25 mouse cellular contexts compared by ENCODE assay signal in the genomic region with DNA sequence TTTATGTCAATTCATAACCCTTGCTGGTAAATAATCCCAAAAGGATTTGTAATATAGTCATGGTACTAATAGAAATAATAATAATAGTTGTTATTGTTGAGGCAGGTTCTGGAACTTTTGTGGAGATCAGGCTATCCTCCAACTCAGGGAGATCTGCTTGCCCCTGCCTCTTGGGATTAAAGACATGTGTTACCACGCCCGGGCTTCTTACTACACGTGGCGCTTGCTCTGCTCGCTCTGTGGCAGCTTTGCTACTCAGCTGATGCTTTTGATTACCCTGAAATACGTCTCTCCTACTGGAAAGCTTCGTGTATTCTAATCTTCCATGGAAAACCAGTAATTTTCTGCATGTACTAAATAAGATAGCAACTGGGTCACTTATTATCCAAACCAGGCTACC.
A peak's percentile ranks its signal among the peaks of the same experiment; 100 is the strongest.
DNase-seq lines count a peak whose midpoint lies in the region; ATAC-seq and TF ChIP-seq lines count a peak whose summit lies in the region.
"Had no signal": no experiment of that assay in that cellular context is flagged by ENCODE, and none has a peak within 500 bp of the region (broad histone marks: within the 10 kb centered on the region; RNA-seq: fewer than 3 reads in every experiment).

No protein-coding gene starts in this region.

- H3K4me3 ChIP-seq in embryonic facial prominence, embryonic 14.5 days (ENCODE audit: low read depth, low read length): no peak overlapping the region
- no peak overlapping the region for H3K4me3 ChIP-seq in embryonic facial prominence, embryonic 10.5 days
- H3K4me3 ChIP-seq in gastrocnemius, adult 2 months: no peak overlapping the region
- no peak overlapping the region for H3K4me3 ChIP-seq in layer of hippocampus, adult 2 months
- H3K4me3 ChIP-seq: embryonic facial prominence, embryonic 12.5 days; embryonic facial prominence, embryonic 15.5 days; erythroblast, embryonic 14.5 days; forebrain, embryonic 10.5 days; forebrain, embryonic 12.5 days had no signal

- H3K27ac ChIP-seq in embryonic facial prominence, embryonic 14.5 days (replicated peaks; ENCODE audit: low read depth, low read length): no peak overlapping the region
- no peak overlapping the region for H3K27ac ChIP-seq in embryonic facial prominence, embryonic 10.5 days (replicated peaks)
- no peak overlapping the region for H3K27ac ChIP-seq in gastrocnemius, adult 2 months
- H3K27ac ChIP-seq in layer of hippocampus, adult 2 months: peak overlapping the region; percentile 46; the same call in 1 of the 2 replicates
- H3K27ac ChIP-seq: embryonic facial prominence, embryonic 12.5 days; embryonic facial prominence, embryonic 15.5 days; forebrain, embryonic 10.5 days; forebrain, embryonic 12.5 days had no signal

- H3K27me3 ChIP-seq in embryonic facial prominence, embryonic 14.5 days (replicated peaks; ENCODE audit: control insufficient read depth, insufficient read depth, low read length): no peaks in the 10 kb centered on the region
- H3K27me3 ChIP-seq in embryonic facial prominence, embryonic 10.5 days (replicated peaks; ENCODE audit: low read depth, poor library complexity, severe bottlenecking): no peaks in the 10 kb centered on the region
- H3K27me3 ChIP-seq: embryonic facial prominence, embryonic 12.5 days; embryonic facial prominence, embryonic 15.5 days; forebrain, embryonic 12.5 days had no signal

- 0 out of 2 replicates have a peak, but pooled peaks cover 4% of the 10 kb centered on the region for H3K4me1 ChIP-seq in embryonic facial prominence, embryonic 14.5 days (ENCODE audit: control insufficient read depth, insufficient read depth, low read length)
- peaks cover 14% of the 10 kb centered on the region; the same call in 1 of the 2 replicates for H3K4me1 ChIP-seq in embryonic facial prominence, embryonic 10.5 days

- no peaks in the 10 kb centered on the region for H3K9me3 ChIP-seq in embryonic facial prominence, embryonic 14.5 days (ENCODE audit: control insufficient read depth, low read length)
- H3K9me3 ChIP-seq in embryonic facial prominence, embryonic 10.5 days: no peaks in the 10 kb centered on the region
- H3K9me3 ChIP-seq: embryonic facial prominence, embryonic 12.5 days; embryonic facial prominence, embryonic 15.5 days; forebrain, embryonic 10.5 days; forebrain, embryonic 12.5 days had no signal

- no peak for ATAC-seq in embryonic facial prominence, embryonic 14.5 days (ENCODE audit: low read depth)
- ATAC-seq: CD4-positive, CD25-positive, alpha-beta regulatory T cell, adult 4 months; forebrain, embryonic 14.5 days; forebrain, embryonic 16.5 days had no signal

- DNase-seq in embryonic facial prominence, embryonic 14.5 days (ENCODE audit: low spot score): peak; percentile 29
- no peak for DNase-seq in embryonic facial prominence, embryonic 10.5 days (ENCODE audit: low spot score)
- DNase-seq in gastrocnemius, adult 2 months: peak; percentile 28
- no peak for DNase-seq in gastrocnemius, postnatal 10 days
- no peak for DNase-seq in layer of hippocampus, adult 2 months (ENCODE audit: low spot score in 2 of 2)
- DNase-seq in layer of hippocampus, postnatal 25 days (ENCODE audit: extremely low spot score in 1 of 2, low spot score in 1 of 2): no peak
- DNase-seq: adrenal gland, adult 2 months; adrenal gland, postnatal 10 days; adrenal gland, postnatal 25 days; B cell, adult 2 months; cerebellum, adult 11 months; cerebellum, adult 18-20 months; cerebellum, adult 8-10 months; cerebellum, adult 9-11 months; cerebellum, postnatal 14 days; cerebellum, postnatal 36 days; embryo, embryonic 11 days had no signal

- TF ChIP-seq CTCF in gastrocnemius, adult 2 months (IDR thresholded peaks at IDR 0.05): no peak
- no peak for TF ChIP-seq CTCF in layer of hippocampus, adult 2 months (conservative IDR thresholded peaks at IDR 0.05)

- 40% methylated on average over 7 of the region's 7 CpGs for WGBS in embryonic facial prominence, embryonic 14.5 days
- WGBS in embryonic facial prominence, embryonic 10.5 days: 79% methylated on average over 7 of the region's 7 CpGs

- no peak overlapping the region for H3K4me2 ChIP-seq in embryonic facial prominence, embryonic 14.5 days (ENCODE audit: low read depth, low read length)
- H3K4me2 ChIP-seq: embryonic facial prominence, embryonic 12.5 days; embryonic facial prominence, embryonic 15.5 days; forebrain, embryonic 12.5 days had no signal

- no peak overlapping the region for H3K9ac ChIP-seq in embryonic facial prominence, embryonic 14.5 days (ENCODE audit: low read depth, low read length)
- H3K9ac ChIP-seq: embryonic facial prominence, embryonic 12.5 days; embryonic facial prominence, embryonic 15.5 days; forebrain, embryonic 12.5 days had no signal

- 0 out of 2 replicates have a peak, but pooled peaks cover 3% of the 10 kb centered on the region for H3K36me3 ChIP-seq in embryonic facial prominence, embryonic 14.5 days (ENCODE audit: control insufficient read depth, insufficient read depth, low read length)
- H3K36me3 ChIP-seq in embryonic facial prominence, embryonic 10.5 days (replicated peaks): peaks cover 6% of the 10 kb centered on the region; the same call in 1 of the 2 replicates
- H3K36me3 ChIP-seq: embryonic facial prominence, embryonic 12.5 days; embryonic facial prominence, embryonic 15.5 days had no signal

- intact Hi-C loops in gastrocnemius, adult 2 months (cut with DNase I): loop anchor here (5.0 kb wide), 1 partner anchor 188 kb away; a partner anchor contains a TSS

Comparison
In these comparisons a context has a peak if more than half of its experiments do, and no peak if none do; other contexts are left out.
1. DNase-seq: peak in embryonic facial prominence, embryonic 14.5 days (single experiment) and gastrocnemius, adult 2 months (single experiment); none in embryonic facial prominence, embryonic 10.5 days (single experiment), gastrocnemius, postnatal 10 days (single experiment), layer of hippocampus, adult 2 months (0 of 2) and layer of hippocampus, postnatal 25 days (0 of 2).